Mouse (Mus musculus) layer of hippocampus, adult 18-20 months (tissue): ENCODE results near the gene Golph3l. TPM values are rescaled to one million over a fixed set of nuclear protein-coding genes. Genes with fewer than 3 reads are reported as not detected.
A peak's percentile ranks its signal among the peaks of the same experiment; 100 is the strongest.
"Not testable (repeated sequence)": the region's sequence is repeated elsewhere in the genome, so short reads cannot be mapped to it uniquely, and the experiment has no call there.

Experiments used
- DNase-seq, 2 experiments: peaks; one replicate each; pipeline ENCODE4 v3.0.0; 2022; ENCODE audit warnings: low spot score in 2 of 2
- total RNA-seq, 2 experiments: library from RNA; stranded (reverse); gene quantifications; 2 replicates each; pipeline ENCODE4 v1.2.3; 2021

Golph3l gene
- total RNA-seq, 2 experiments from 2014 or later = 22.5 to 25.9 TPM

GRCm38 (mm10) chr3:95623991-95624515 lies 35.3 kb downstream of the Golph3l start:
- not testable (repeated sequence) for DNase-seq

GRCm38 (mm10) chr3:95624628-95625503 lies 36.1 kb downstream of the Golph3l start, which contains the start of gene Ensa:
Ensa (plus strand) TSS chr3:95624993.
- DNase-seq = peak; percentile 99 to 100

GRCm38 (mm10) chr3:95627763-95628162 lies 39.0 kb downstream of the Golph3l start:
- peak; percentile 86 for DNase-seq

- DNase-seq = peak; percentile 84 to 85
These were observed 41.0 kb downstream of the Golph3l start for GRCm38 (mm10) chr3:95629755-95630154.

- DNase-seq = no peak
These were observed 42.1 kb downstream of the Golph3l start for GRCm38 (mm10) chr3:95630856-95631255.

- DNase-seq = no peak
These were observed 42.6 kb downstream of the Golph3l start for GRCm38 (mm10) chr3:95631304-95631703.

- no peak for DNase-seq
These were observed 44.2 kb downstream of the Golph3l start for GRCm38 (mm10) chr3:95632648-95633588.

- no peak for DNase-seq
These were observed 46.9 kb downstream of the Golph3l start for GRCm38 (mm10) chr3:95635636-95636035.

- DNase-seq = no peak
These were observed 47.3 kb downstream of the Golph3l start for GRCm38 (mm10) chr3:95636072-95636471.

GRCm38 (mm10) chr3:95639694-95640093 lies 51.0 kb downstream of the Golph3l start:
- no peak for DNase-seq

GRCm38 (mm10) chr3:95643097-95643496 lies 54.4 kb downstream of the Golph3l start:
- DNase-seq = no peak

GRCm38 (mm10) chr3:95645313-95646235 lies 56.8 kb downstream of the Golph3l start:
- DNase-seq = no peak

- DNase-seq = no peak
These were observed 59.3 kb downstream of the Golph3l start for GRCm38 (mm10) chr3:95648016-95648415.

GRCm38 (mm10) chr3:95650276-95651032 lies 61.7 kb downstream of the Golph3l start:
- no peak for DNase-seq

- no peak for DNase-seq
These were observed 62.3 kb downstream of the Golph3l start for GRCm38 (mm10) chr3:95651033-95651373.

- no peak for DNase-seq
These were observed 62.9 kb downstream of the Golph3l start for GRCm38 (mm10) chr3:95651391-95652203.

- DNase-seq = no peak
These were observed 63.6 kb downstream of the Golph3l start for GRCm38 (mm10) chr3:95652204-95652811.

- DNase-seq = no peak
These were observed 64.1 kb downstream of the Golph3l start for GRCm38 (mm10) chr3:95652871-95653270.
